Mouse (Mus musculus): Measurements from ENCODE around the gene Brca2. TPM values are rescaled to one million over a fixed set of nuclear protein-coding genes. Genes with fewer than 3 reads are reported as not detected.

Brca2 gene
- polyA plus RNA-seq, 1 experiment = 19.7 TPM

- WGBS = 62% methylated on average over 6 of the region's 6 CpGs
- TF ChIP-seq POLR2A (IDR thresholded peaks at IDR 0.05; ENCODE audit: borderline replicate concordance, control insufficient read depth, low read depth, low read length) = no peak
- TF ChIP-seq CTCF (IDR thresholded peaks at IDR 0.05; ENCODE audit: control insufficient read depth, insufficient read depth, low read length) = no peak
- Histone ChIP-seq H3K4me1 (ENCODE audit: control insufficient read depth, insufficient read depth, low read length) (no peaks in the 10 kb centered on the region), H3K27ac (ENCODE audit: control insufficient read depth, insufficient read depth, low read depth, low read length, poor library complexity) (no peak overlapping the region), H3K4me3 (replicated peaks; ENCODE audit: control insufficient read depth, low read depth, low read length) (no peak overlapping the region)
These were observed 11.8 kb upstream of the Brca2 start for GRCm38 (mm10) chr5:150510451-150511225.

GRCm38 (mm10) chr5:150513264-150513663 lies 9.2 kb upstream of the Brca2 start:
- TF ChIP-seq CTCF (IDR thresholded peaks at IDR 0.05; ENCODE audit: control insufficient read depth, insufficient read depth, low read length) (no peak), POLR2A (IDR thresholded peaks at IDR 0.05; ENCODE audit: borderline replicate concordance, control insufficient read depth, low read depth, low read length) (no peak)
- H3K4me1 ChIP-seq (ENCODE audit: control insufficient read depth, insufficient read depth, low read length) = no peaks in the 10 kb centered on the region
- H3K27ac ChIP-seq (ENCODE audit: control insufficient read depth, insufficient read depth, low read depth, low read length, poor library complexity) = no peak overlapping the region
- WGBS = 83% methylated on average over 4 of the region's 4 CpGs
- H3K4me3 ChIP-seq (replicated peaks; ENCODE audit: control insufficient read depth, low read depth, low read length) = no peak overlapping the region

DNA sequence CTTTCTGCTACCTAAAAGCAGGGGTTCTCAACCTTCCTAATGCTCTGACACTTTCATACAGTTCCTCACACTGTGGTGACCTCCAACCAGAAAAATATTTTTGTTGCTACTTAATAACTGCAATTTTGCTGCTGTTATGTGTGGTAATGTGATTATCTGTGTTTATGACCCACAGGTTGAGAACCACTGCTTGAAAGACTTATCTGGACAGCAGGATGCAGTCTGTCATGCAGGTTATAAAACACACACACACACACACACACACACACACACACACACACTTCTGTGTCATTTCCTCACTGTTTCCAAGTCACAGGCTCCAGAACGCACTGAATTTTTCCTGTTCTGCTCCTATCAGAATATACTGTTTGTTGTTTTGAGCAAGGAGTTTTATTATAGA lies 8.4 kb upstream of the Brca2 start:
- Histone ChIP-seq H3K4me3 (replicated peaks; ENCODE audit: control insufficient read depth, low read depth, low read length) (no peak overlapping the region), H3K27ac (ENCODE audit: control insufficient read depth, insufficient read depth, low read depth, low read length, poor library complexity) (no peak overlapping the region), H3K4me1 (ENCODE audit: control insufficient read depth, insufficient read depth, low read length) (no peaks in the 10 kb centered on the region)
- 77% methylated on average over 1 of the region's 1 CpGs for WGBS
- no peak for TF ChIP-seq POLR2A (IDR thresholded peaks at IDR 0.05; ENCODE audit: borderline replicate concordance, control insufficient read depth, low read depth, low read length)
- TF ChIP-seq CTCF (IDR thresholded peaks at IDR 0.05; ENCODE audit: control insufficient read depth, insufficient read depth, low read length) = no peak

DNA sequence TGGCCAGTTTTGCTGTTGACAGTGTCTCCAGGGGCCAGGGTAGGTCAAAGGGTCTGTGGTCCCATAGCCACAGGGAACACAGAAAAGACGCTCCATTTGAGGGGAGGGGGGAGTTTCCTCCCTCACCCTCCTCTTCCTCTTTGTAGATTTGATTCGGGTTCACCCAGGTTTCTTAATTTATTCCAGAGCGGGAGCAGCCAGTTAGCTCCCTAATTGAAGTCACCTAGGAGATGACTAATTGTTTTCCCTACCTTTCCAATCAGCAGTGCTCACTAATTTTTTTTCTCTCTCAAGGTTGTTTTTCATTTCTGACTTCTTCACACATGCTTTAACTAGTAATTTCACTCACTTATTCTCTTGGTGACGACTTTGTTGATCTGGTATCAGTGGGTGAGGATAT lies 4.4 kb upstream of the Brca2 start, which contains the start of gene Zar1l:
Gene Zar1l, minus strand, starts transcription at position 101 of the 400 bp plus-strand sequence.
- no peak for TF ChIP-seq CTCF (IDR thresholded peaks at IDR 0.05; ENCODE audit: control insufficient read depth, insufficient read depth, low read length)
- H3K4me1 ChIP-seq (ENCODE audit: control insufficient read depth, insufficient read depth, low read length) = no peaks in the 10 kb centered on the region
- H3K4me3 ChIP-seq (replicated peaks; ENCODE audit: control insufficient read depth, low read depth, low read length) = no peak within 1 kb of the TSS
- WGBS = 52% methylated on average over 4 of the region's 4 CpGs
- H3K27ac ChIP-seq (ENCODE audit: control insufficient read depth, insufficient read depth, low read depth, low read length, poor library complexity) = no peak within 1 kb of the TSS

DNA sequence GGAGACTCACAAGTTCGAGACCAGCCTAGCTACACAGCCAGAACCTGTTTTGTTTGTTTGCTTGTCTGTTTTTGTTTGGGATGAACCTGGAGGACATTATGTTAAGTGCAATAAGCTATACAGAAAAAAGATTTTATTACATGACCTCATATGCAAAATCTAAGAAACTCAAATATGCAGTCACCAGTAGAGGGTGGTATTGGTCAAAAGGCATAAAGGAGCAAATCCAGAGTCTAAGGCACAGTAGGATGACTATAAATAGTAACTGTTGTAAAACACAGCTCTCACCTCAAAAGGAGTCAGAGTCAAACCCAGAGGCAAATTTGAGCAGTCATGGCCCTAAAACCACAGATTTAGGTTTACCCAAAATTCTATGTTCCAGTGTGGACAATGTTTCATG lies 2.9 kb upstream of the Brca2 start:
- TF ChIP-seq POLR2A (IDR thresholded peaks at IDR 0.05; ENCODE audit: borderline replicate concordance, control insufficient read depth, low read depth, low read length) = no peak
- no peak for TF ChIP-seq CTCF (IDR thresholded peaks at IDR 0.05; ENCODE audit: control insufficient read depth, insufficient read depth, low read length)
- Histone ChIP-seq H3K27ac (ENCODE audit: control insufficient read depth, insufficient read depth, low read depth, low read length, poor library complexity) (no peak overlapping the region), H3K4me1 (ENCODE audit: control insufficient read depth, insufficient read depth, low read length) (no peaks in the 10 kb centered on the region; the same call in 1 of the 2 replicates), H3K4me3 (replicated peaks; ENCODE audit: control insufficient read depth, low read depth, low read length) (no peak overlapping the region)
- WGBS = 95% methylated on average over 1 of the region's 1 CpGs

DNA sequence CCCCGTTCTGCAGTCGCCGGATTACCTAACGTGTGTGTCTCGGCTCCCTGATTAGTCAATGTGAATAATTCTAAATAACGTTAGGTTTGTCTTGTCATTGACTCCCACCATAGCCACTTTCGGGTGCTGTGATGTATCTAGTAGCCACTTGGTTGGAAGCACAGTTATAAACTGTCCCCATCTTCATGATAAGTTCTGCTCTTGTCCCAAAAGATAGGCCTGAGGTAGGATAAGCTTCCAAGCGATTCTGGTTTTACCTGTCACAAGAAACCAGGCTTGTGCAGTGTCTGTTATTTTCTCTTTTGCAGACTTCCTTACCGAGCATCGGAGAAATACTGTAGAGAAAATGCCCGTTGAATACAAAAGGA lies 421 bp downstream of the Brca2 start:
- Histone ChIP-seq H3K4me1 (ENCODE audit: control insufficient read depth, insufficient read depth, low read length) (no peaks in the 10 kb centered on the region; the same call in 1 of the 2 replicates), H3K4me3 (replicated peaks; ENCODE audit: control insufficient read depth, low read depth, low read length) (peak overlapping the region; percentile 76), H3K27ac (ENCODE audit: control insufficient read depth, insufficient read depth, low read depth, low read length, poor library complexity) (peak overlapping the region; percentile 72)
- TF ChIP-seq POLR2A (IDR thresholded peaks at IDR 0.05; ENCODE audit: borderline replicate concordance, control insufficient read depth, low read depth, low read length) (no peak), CTCF (IDR thresholded peaks at IDR 0.05; ENCODE audit: control insufficient read depth, insufficient read depth, low read length) (no peak)
- WGBS = 1% methylated on average over 11 of the region's 11 CpGs

- WGBS = 71% methylated on average over 2 of the region's 2 CpGs
- Histone ChIP-seq H3K4me3 (replicated peaks; ENCODE audit: control insufficient read depth, low read depth, low read length) (no peak overlapping the region), H3K27ac (ENCODE audit: control insufficient read depth, insufficient read depth, low read depth, low read length, poor library complexity) (no peak overlapping the region), H3K4me1 (ENCODE audit: control insufficient read depth, insufficient read depth, low read length) (no peaks in the 10 kb centered on the region; the same call in 1 of the 2 replicates)
- TF ChIP-seq CTCF (IDR thresholded peaks at IDR 0.05; ENCODE audit: control insufficient read depth, insufficient read depth, low read length) = no peak
- TF ChIP-seq POLR2A (IDR thresholded peaks at IDR 0.05; ENCODE audit: borderline replicate concordance, control insufficient read depth, low read depth, low read length) = no peak
These were observed 2.8 kb downstream of the Brca2 start for GRCm38 (mm10) chr5:150525239-150525638.

DNA sequence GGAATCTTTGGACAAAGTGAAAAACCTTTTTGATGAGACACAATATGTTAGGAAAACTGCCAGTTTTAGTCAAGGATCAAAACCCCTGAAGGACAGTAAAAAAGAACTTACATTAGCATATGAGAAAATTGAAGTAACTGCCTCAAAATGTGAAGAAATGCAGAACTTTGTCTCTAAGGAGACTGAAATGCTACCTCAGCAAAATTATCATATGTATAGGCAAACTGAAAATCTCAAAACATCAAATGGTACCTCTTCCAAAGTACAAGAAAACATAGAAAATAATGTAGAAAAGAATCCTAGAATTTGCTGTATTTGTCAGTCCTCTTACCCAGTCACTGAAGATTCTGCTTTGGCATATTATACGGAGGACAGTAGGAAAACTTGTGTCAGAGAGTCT lies 18.9 kb downstream of the Brca2 start:
- H3K4me1 ChIP-seq (ENCODE audit: control insufficient read depth, insufficient read depth, low read length) = no peaks in the 10 kb centered on the region
- H3K27ac ChIP-seq (ENCODE audit: control insufficient read depth, insufficient read depth, low read depth, low read length, poor library complexity) = no peak overlapping the region
- H3K4me3 ChIP-seq (replicated peaks; ENCODE audit: control insufficient read depth, low read depth, low read length) = no peak overlapping the region
- no peak for TF ChIP-seq CTCF (IDR thresholded peaks at IDR 0.05; ENCODE audit: control insufficient read depth, insufficient read depth, low read length)
- no peak for TF ChIP-seq POLR2A (IDR thresholded peaks at IDR 0.05; ENCODE audit: borderline replicate concordance, control insufficient read depth, low read depth, low read length)
- WGBS = 96% methylated on average over 1 of the region's 1 CpGs
